Comparison of ENCODE assay signal across 8 mouse cellular contexts in the genomic region with DNA sequence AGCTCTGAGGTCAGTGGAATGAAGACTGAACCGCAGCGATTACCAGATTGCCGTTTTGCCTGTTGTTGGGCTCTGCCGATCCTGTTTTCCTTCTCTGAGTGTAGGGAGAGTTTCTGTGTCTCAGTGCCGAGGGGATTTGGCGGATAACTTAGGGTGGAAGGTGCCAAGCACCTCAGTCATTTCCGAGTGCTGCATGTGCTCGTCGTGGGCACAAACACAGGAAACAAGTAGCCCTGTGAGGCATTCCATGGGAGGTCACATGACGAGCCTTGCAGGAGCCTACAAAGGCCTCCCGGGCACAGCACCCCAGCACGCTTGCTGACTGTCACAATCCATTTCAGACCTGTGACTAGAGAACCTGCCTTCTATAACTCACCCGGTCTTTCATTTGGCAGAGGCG.
A peak's percentile ranks its signal among the peaks of the same experiment; 100 is the strongest.
DNase-seq lines count a peak whose midpoint lies in the region; ATAC-seq and TF ChIP-seq lines count a peak whose summit lies in the region.

No protein-coding gene starts in this region.

- TF ChIP-seq CTCF in hindbrain, postnatal 0 days (IDR thresholded peaks at IDR 0.05; ENCODE audit: low read depth), result no peak

- H3K4me2 ChIP-seq in neural tube, embryonic 11.5 days (ENCODE audit: low read depth), result no peak overlapping the region
- no peak overlapping the region for H3K4me2 ChIP-seq in hindbrain, postnatal 0 days (ENCODE audit: low read depth, low read length)
- H3K4me2 ChIP-seq in liver, embryonic 13.5 days, result 0 out of 2 replicates have a peak overlapping the region, but pooled peaks have one; percentile 6

- no peak overlapping the region for H3K9ac ChIP-seq in neural tube, embryonic 11.5 days (ENCODE audit: low read length)
- no peak overlapping the region for H3K9ac ChIP-seq in hindbrain, postnatal 0 days (replicated peaks; ENCODE audit: low read length)
- no peak overlapping the region for H3K9ac ChIP-seq in liver, embryonic 13.5 days

- no peak overlapping the region for H3K4me3 ChIP-seq in neural tube, embryonic 11.5 days (ENCODE audit: low read depth, low read length)
- no peak overlapping the region for H3K4me3 ChIP-seq in hindbrain, postnatal 0 days (ENCODE audit: low read length)
- no peak overlapping the region for H3K4me3 ChIP-seq in liver, embryonic 13.5 days (replicated peaks)

- H3K27ac ChIP-seq in neural tube, embryonic 11.5 days (ENCODE audit: low read depth, low read length), result 0 out of 2 replicates have a peak overlapping the region, but pooled peaks have one; percentile 49
- peak overlapping the region; percentile 51; the same call in 1 of the 2 replicates for H3K27ac ChIP-seq in hindbrain, postnatal 0 days
- peak overlapping the region; percentile 36; the same call in 1 of the 2 replicates for H3K27ac ChIP-seq in liver, embryonic 13.5 days

- H3K4me1 ChIP-seq in neural tube, embryonic 11.5 days (ENCODE audit: control insufficient read depth, insufficient read depth, low read length), result peaks cover 39% of the 10 kb centered on the region
- peaks cover 28% of the 10 kb centered on the region for H3K4me1 ChIP-seq in hindbrain, postnatal 0 days (ENCODE audit: insufficient read depth, low read length)
- peaks cover 2% of the 10 kb centered on the region; the same call in 1 of the 2 replicates for H3K4me1 ChIP-seq in liver, embryonic 13.5 days (replicated peaks)

- no peaks in the 10 kb centered on the region; the same call in 1 of the 2 replicates for H3K27me3 ChIP-seq in neural tube, embryonic 11.5 days (ENCODE audit: control insufficient read depth, insufficient read depth, low read length)
- no peaks in the 10 kb centered on the region for H3K27me3 ChIP-seq in hindbrain, postnatal 0 days (ENCODE audit: insufficient read depth, low read length)
- no peaks in the 10 kb centered on the region for H3K27me3 ChIP-seq in liver, embryonic 13.5 days

- H3K9me3 ChIP-seq in neural tube, embryonic 11.5 days (ENCODE audit: control insufficient read depth, low read length), result no peaks in the 10 kb centered on the region
- H3K9me3 ChIP-seq in hindbrain, postnatal 0 days (ENCODE audit: low read length), result no peaks in the 10 kb centered on the region
- H3K9me3 ChIP-seq in liver, embryonic 13.5 days (replicated peaks), result no peaks in the 10 kb centered on the region

- ATAC-seq in neural tube, embryonic 11.5 days (ENCODE audit: insufficient read depth, low FRiP score, low TSS enrichment), result no peak
- no peak for ATAC-seq in hindbrain, postnatal 0 days
- ATAC-seq in liver, embryonic 13.5 days (ENCODE audit: low read depth), result no peak
- ATAC-seq in activated CD4-positive, CD25-positive, alpha-beta regulatory T cell, adult 4 months, result no peak

- H3K36me3 ChIP-seq in neural tube, embryonic 11.5 days (ENCODE audit: control insufficient read depth, insufficient read depth, low read length), result no peaks in the 10 kb centered on the region
- no peaks in the 10 kb centered on the region for H3K36me3 ChIP-seq in hindbrain, postnatal 0 days (ENCODE audit: insufficient read depth, low read length)
- no peaks in the 10 kb centered on the region for H3K36me3 ChIP-seq in liver, embryonic 13.5 days

- DNase-seq in neural tube, embryonic 11.5 days (ENCODE audit: low spot score), result no peak
- no peak for DNase-seq in neural tube, embryonic 10.5 days (ENCODE audit: extremely low spot score, low spot score)
- no peak for DNase-seq in hindbrain, postnatal 0 days (ENCODE audit: low spot score)
- no peak for DNase-seq in liver, embryonic 13.5 days
- no peak for DNase-seq in right cerebral cortex, postnatal 10 days (ENCODE audit: low spot score in 2 of 2)
- no peak for DNase-seq in thymus, postnatal 14 days
- DNase-seq in right cerebral cortex, adult 2 months (ENCODE audit: low spot score in 2 of 2), result no peak

- 61% methylated on average over 14 of the region's 14 CpGs for WGBS in neural tube, embryonic 11.5 days
- WGBS in hindbrain, postnatal 0 days, result 59% methylated on average over 14 of the region's 14 CpGs
- 36% methylated on average over 14 of the region's 14 CpGs for WGBS in liver, embryonic 13.5 days (ENCODE audit: insufficient replicate concordance)
